Mouse (Mus musculus): Measurements from ENCODE around the gene Hesx1. TPM values are rescaled to one million over a fixed set of nuclear protein-coding genes. Genes with fewer than 3 reads are reported as not detected.
"Not testable (repeated sequence)": the region's sequence is repeated elsewhere in the genome, so short reads cannot be mapped to it uniquely, and the experiment has no call there.

The Hesx1 gene
- not detected in 2 replicates for polyA plus RNA-seq (2012; ENCODE audit: insufficient read depth, insufficient read length, low replicate concordance, missing spikeins)

GRCm38 (mm10) chr14:26994211-26994741 is at the start of gene Hesx1:
TSS of gene Hesx1 (plus strand) at chr14:26994416.
- Histone ChIP-seq H3K27ac (ENCODE audit: insufficient read depth, low read depth, low read length) (no peak within 1 kb of the TSS), H3K4me3 (ENCODE audit: insufficient read depth, low read depth, low read length) (peak within 1 kb of the TSS; percentile 36), H3K4me1 (ENCODE audit: control insufficient read depth, insufficient read depth, low read length) (peaks cover 3% of the 10 kb centered on the region)
- TF ChIP-seq CTCF (IDR thresholded peaks at IDR 0.05; ENCODE audit: insufficient read depth, low read depth, low read length) (no peak), POLR2A (IDR thresholded peaks at IDR 0.05; ENCODE audit: insufficient read depth, low read depth, low read length) (no peak)
- WGBS: 13% methylated on average over 16 of the region's 16 CpGs

- 69% methylated on average over 2 of the region's 2 CpGs for WGBS
- H3K4me3 ChIP-seq (ENCODE audit: insufficient read depth, low read depth, low read length); H3K27ac ChIP-seq (ENCODE audit: insufficient read depth, low read depth, low read length); H3K4me1 ChIP-seq (ENCODE audit: control insufficient read depth, insufficient read depth, low read length): not testable (repeated sequence)
Measured at GRCm38 (mm10) chr14:26956139-26956538, 38.1 kb upstream of the Hesx1 start.

GRCm38 (mm10) chr14:26960518-26960917 is 33.7 kb upstream of the Hesx1 start:
- no peak for TF ChIP-seq POLR2A (IDR thresholded peaks at IDR 0.05; ENCODE audit: insufficient read depth, low read depth, low read length)
- no peak for TF ChIP-seq CTCF (IDR thresholded peaks at IDR 0.05; ENCODE audit: insufficient read depth, low read depth, low read length)
- H3K4me3 ChIP-seq (ENCODE audit: insufficient read depth, low read depth, low read length): no peak overlapping the region
- H3K27ac ChIP-seq (ENCODE audit: insufficient read depth, low read depth, low read length): no peak overlapping the region
- WGBS: 87% methylated on average over 1 of the region's 1 CpGs
- no peaks in the 10 kb centered on the region for H3K4me1 ChIP-seq (ENCODE audit: control insufficient read depth, insufficient read depth, low read length)

- TF ChIP-seq CTCF (IDR thresholded peaks at IDR 0.05; ENCODE audit: insufficient read depth, low read depth, low read length) (no peak), POLR2A (IDR thresholded peaks at IDR 0.05; ENCODE audit: insufficient read depth, low read depth, low read length) (no peak)
- no peak overlapping the region for H3K27ac ChIP-seq (ENCODE audit: insufficient read depth, low read depth, low read length)
- no peak overlapping the region for H3K4me3 ChIP-seq (ENCODE audit: insufficient read depth, low read depth, low read length)
- 47% methylated on average over 3 of the region's 3 CpGs for WGBS
- 0 out of 2 replicates have a peak, but pooled peaks cover 2% of the 10 kb centered on the region for H3K4me1 ChIP-seq (ENCODE audit: control insufficient read depth, insufficient read depth, low read length)
Measured at GRCm38 (mm10) chr14:26969164-26969563, 25.1 kb upstream of the Hesx1 start.

GRCm38 (mm10) chr14:26969856-26970407 is 24.3 kb upstream of the Hesx1 start:
- H3K27ac ChIP-seq (ENCODE audit: insufficient read depth, low read depth, low read length): peak overlapping the region; percentile 86
- TF ChIP-seq POLR2A (IDR thresholded peaks at IDR 0.05; ENCODE audit: insufficient read depth, low read depth, low read length) (no peak), CTCF (IDR thresholded peaks at IDR 0.05; ENCODE audit: insufficient read depth, low read depth, low read length) (no peak)
- WGBS: under 1% methylated on average over 62 of the region's 62 CpGs
- 0 out of 2 replicates have a peak, but pooled peaks cover 2% of the 10 kb centered on the region for H3K4me1 ChIP-seq (ENCODE audit: control insufficient read depth, insufficient read depth, low read length)
- peak overlapping the region; percentile 76 for H3K4me3 ChIP-seq (ENCODE audit: insufficient read depth, low read depth, low read length)

GRCm38 (mm10) chr14:26970439-26970932 is 23.7 kb upstream of the Hesx1 start:
- TF ChIP-seq CTCF (IDR thresholded peaks at IDR 0.05; ENCODE audit: insufficient read depth, low read depth, low read length) (no peak), POLR2A (IDR thresholded peaks at IDR 0.05; ENCODE audit: insufficient read depth, low read depth, low read length) (peak; percentile 65)
- WGBS: under 1% methylated on average over 53 of the region's 53 CpGs
- Histone ChIP-seq H3K27ac (ENCODE audit: insufficient read depth, low read depth, low read length) (peak overlapping the region; percentile 86), H3K4me3 (ENCODE audit: insufficient read depth, low read depth, low read length) (peak overlapping the region; percentile 76), H3K4me1 (ENCODE audit: control insufficient read depth, insufficient read depth, low read length) (0 out of 2 replicates have a peak, but pooled peaks cover 2% of the 10 kb centered on the region)

GRCm38 (mm10) chr14:26971106-26971789 is 23.0 kb upstream of the Hesx1 start, which contains the start of gene Appl1:
TSS of gene Appl1 (minus strand) at chr14:26971232.
- H3K27ac ChIP-seq (ENCODE audit: insufficient read depth, low read depth, low read length): peak within 1 kb of the TSS; percentile 86
- TF ChIP-seq POLR2A (IDR thresholded peaks at IDR 0.05; ENCODE audit: insufficient read depth, low read depth, low read length) (no peak), CTCF (IDR thresholded peaks at IDR 0.05; ENCODE audit: insufficient read depth, low read depth, low read length) (no peak)
- H3K4me1 ChIP-seq (ENCODE audit: control insufficient read depth, insufficient read depth, low read length): 0 out of 2 replicates have a peak, but pooled peaks cover 2% of the 10 kb centered on the region
- 29% methylated on average over 10 of the region's 10 CpGs for WGBS
- peak within 1 kb of the TSS; percentile 76 for H3K4me3 ChIP-seq (ENCODE audit: insufficient read depth, low read depth, low read length)

GRCm38 (mm10) chr14:26973089-26973488 is 21.1 kb upstream of the Hesx1 start:
- WGBS: 81% methylated on average over 2 of the region's 2 CpGs
- H3K27ac ChIP-seq (ENCODE audit: insufficient read depth, low read depth, low read length): no peak overlapping the region
- no peak for TF ChIP-seq CTCF (IDR thresholded peaks at IDR 0.05; ENCODE audit: insufficient read depth, low read depth, low read length)
- no peak for TF ChIP-seq POLR2A (IDR thresholded peaks at IDR 0.05; ENCODE audit: insufficient read depth, low read depth, low read length)
- no peak overlapping the region for H3K4me3 ChIP-seq (ENCODE audit: insufficient read depth, low read depth, low read length)
- H3K4me1 ChIP-seq (ENCODE audit: control insufficient read depth, insufficient read depth, low read length): peaks cover 2% of the 10 kb centered on the region; the same call in 1 of the 2 replicates

- no peak overlapping the region for H3K27ac ChIP-seq (ENCODE audit: insufficient read depth, low read depth, low read length)
- no peak overlapping the region for H3K4me3 ChIP-seq (ENCODE audit: insufficient read depth, low read depth, low read length)
- peaks cover 2% of the 10 kb centered on the region; the same call in 1 of the 2 replicates for H3K4me1 ChIP-seq (ENCODE audit: control insufficient read depth, insufficient read depth, low read length)
- no peak for TF ChIP-seq POLR2A (IDR thresholded peaks at IDR 0.05; ENCODE audit: insufficient read depth, low read depth, low read length)
- TF ChIP-seq CTCF (IDR thresholded peaks at IDR 0.05; ENCODE audit: insufficient read depth, low read depth, low read length): no peak
- WGBS: 72% methylated on average over 3 of the region's 3 CpGs
Measured at GRCm38 (mm10) chr14:26975490-26975889, 18.7 kb upstream of the Hesx1 start.
